Mouse (Mus musculus) erythroblast, embryonic 14.5 days (primary cell): ENCODE data around the gene Gm17416.

Experiments used
- GATA1 ChIP-seq: IDR thresholded peaks from 2 replicates; pipeline ENCODE4 v1.6.1; 2012; ENCODE audit warnings: low read length, inconsistent platforms, mixed read lengths
- TAL1 ChIP-seq: IDR thresholded peaks from 3 replicates; pipeline ENCODE4 v1.6.1; 2012; ENCODE audit warnings: low read length, inconsistent platforms, mixed read lengths

DNA sequence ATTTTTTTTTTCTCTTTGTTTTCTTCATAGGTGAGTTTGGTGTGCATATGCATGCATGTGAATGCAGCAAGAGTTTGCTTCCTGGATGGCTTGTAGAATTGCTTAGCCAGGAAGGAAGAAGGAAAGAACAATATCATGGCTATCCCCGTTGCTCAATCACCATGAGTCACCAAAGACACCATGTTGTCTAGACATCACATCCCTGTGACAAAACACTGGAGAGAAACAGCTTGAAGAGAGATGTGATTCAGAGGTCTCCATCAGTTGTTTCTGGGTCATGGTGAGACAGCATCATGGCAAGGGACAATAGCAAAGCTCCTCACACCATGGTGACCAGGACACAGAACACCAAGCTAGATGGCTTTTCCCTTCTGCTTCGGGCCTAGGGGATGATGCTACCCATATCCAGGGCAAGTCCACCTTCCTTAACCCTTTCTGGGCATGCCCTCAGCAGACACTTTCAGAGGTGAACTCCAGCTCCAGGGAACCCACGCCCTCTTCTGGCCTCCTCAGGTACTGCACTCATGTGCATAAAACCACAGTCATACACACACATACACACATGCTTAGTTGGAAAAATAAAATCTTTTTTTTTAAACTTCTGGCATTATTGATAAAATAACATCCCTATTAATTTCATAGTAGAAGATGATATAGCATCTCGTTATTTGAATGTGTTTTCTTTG, 32.3 kb downstream of the Gm17416 start:
- no peak for TF ChIP-seq GATA1
- TF ChIP-seq TAL1, result no peak
